2 mouse cellular contexts compared by ENCODE assay signal in the genomic region with DNA sequence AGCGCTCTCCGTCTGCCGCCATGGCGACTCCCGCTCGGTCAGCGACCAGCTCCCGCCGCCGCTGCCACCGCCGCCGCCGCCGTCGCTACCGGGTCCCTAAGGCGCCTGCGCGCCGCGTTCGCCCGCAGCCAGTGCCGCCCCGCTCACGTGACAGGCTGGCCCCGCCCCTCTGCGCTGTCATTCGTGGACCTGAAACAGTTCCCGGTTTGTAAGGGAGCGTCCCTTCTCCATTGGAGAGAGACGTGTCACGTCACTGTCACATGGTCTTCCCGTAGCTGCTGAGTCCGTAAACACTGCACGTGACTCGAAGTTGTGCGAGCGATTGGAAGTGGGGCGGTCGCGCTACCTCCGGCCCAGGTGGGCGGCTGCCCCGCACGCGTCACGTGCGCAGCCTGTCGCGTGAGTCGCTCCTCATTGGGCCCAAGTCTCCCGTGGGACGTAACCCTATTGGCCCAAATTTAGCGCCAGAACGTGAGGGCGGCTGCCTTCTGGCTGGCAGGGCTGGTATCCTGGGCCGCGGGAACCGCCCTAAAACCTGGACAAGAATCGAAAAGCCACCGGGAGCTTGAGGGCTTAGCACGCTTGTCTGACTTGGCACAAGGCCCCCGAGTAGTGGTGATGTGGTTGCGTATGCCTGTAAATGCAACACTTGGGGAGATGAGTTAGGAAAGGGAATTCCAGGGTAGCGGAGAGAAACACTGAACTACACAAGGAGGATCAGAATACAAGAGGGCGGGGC.
TF ChIP-seq lines count a peak whose summit lies in the region.

A gene (minus strand): TSS at position 103 of the 739 bp plus-strand sequence.
A gene (plus strand): TSS at position 329 of the 739 bp plus-strand sequence.

TF ChIP-seq in C2C12, 6 proteins besides CTCF, POLR2A, EP300 and RAD21 (continued from another document):
- TF ChIP-seq FOSL1 (IDR thresholded peaks at IDR 0.05; ENCODE audit: insufficient read depth, low read length, poor library complexity, severe bottlenecking) (no peak), MYOG (IDR thresholded peaks at IDR 0.05; ENCODE audit: control insufficient read depth, extremely low read depth, insufficient read length) (no peak), CEBPB (IDR thresholded peaks at IDR 0.05; ENCODE audit: low read depth) (no peak)

TF ChIP-seq in myocyte, 11 proteins besides CTCF, POLR2A, EP300 and RAD21 (continued from another document):
- TF ChIP-seq MYOG (IDR thresholded peaks at IDR 0.05; ENCODE audit: control insufficient read depth in 1 of 3, insufficient read depth in 1 of 3, insufficient read length in 2 of 3, low read depth in 2 of 3) (peak in 2 of 3 experiments; percentile 41 to 46), SRF (IDR thresholded peaks at IDR 0.05; ENCODE audit: control insufficient read depth, insufficient read length, low read depth) (peak; percentile 70), CEBPB (IDR thresholded peaks at IDR 0.05; ENCODE audit: insufficient read depth, poor library complexity, severe bottlenecking) (no peak), E2F4 (IDR thresholded peaks at IDR 0.05; ENCODE audit: insufficient read depth) (peak; percentile 33), MAX (IDR thresholded peaks at IDR 0.05; ENCODE audit: low read depth) (no peak), MYOD1 (IDR thresholded peaks at IDR 0.05; ENCODE audit: control insufficient read depth in 1 of 3, insufficient read length in 2 of 3, low read depth in 2 of 3) (peak in 2 of 3 experiments; percentile 21 to 45), TCF3 (IDR thresholded peaks at IDR 0.05; ENCODE audit: insufficient read length, low read depth) (no peak), TCF12 (IDR thresholded peaks at IDR 0.05; ENCODE audit: insufficient read depth, poor library complexity, severe bottlenecking) (no peak)
